Mouse (Mus musculus) layer of hippocampus, adult 2 months (tissue): ENCODE measurements around the gene Golph3l. TPM values are rescaled to one million over a fixed set of nuclear protein-coding genes. Genes with fewer than 3 reads are reported as not detected.
"Not testable (repeated sequence)": the region's sequence is repeated elsewhere in the genome, so short reads cannot be mapped to it uniquely, and the experiment has no call there.

ENCODE experiments used
- DNase-seq, 2 experiments: peaks; one replicate each; pipeline ENCODE4 v3.0.0; 2022; ENCODE audit warnings: low spot score in 2 of 2
- H3K27ac ChIP-seq: fragments of 200-600 bp; 2 replicates; pipeline ENCODE4 v1.8.1; 2022
- H3K4me3 ChIP-seq: fragments of 200-600 bp; 2 replicates; pipeline ENCODE4 v1.8.1; 2022; ENCODE audit warnings: mild to moderate bottlenecking
- CTCF ChIP-seq: fragments of 200-600 bp; conservative IDR thresholded peaks from 2 replicates; pipeline ENCODE4 v1.8.1; 2022; ENCODE audit warnings: antibody characterized with exemption, mild to moderate bottlenecking, moderate library complexity
- total RNA-seq, 2 experiments: library from RNA; stranded (reverse); gene quantifications; 2 replicates each; pipeline ENCODE4 v1.2.3; 2021

Golph3l gene
- total RNA-seq, 2 experiments from 2014 or later, result 21.6 to 23.2 TPM

DNA sequence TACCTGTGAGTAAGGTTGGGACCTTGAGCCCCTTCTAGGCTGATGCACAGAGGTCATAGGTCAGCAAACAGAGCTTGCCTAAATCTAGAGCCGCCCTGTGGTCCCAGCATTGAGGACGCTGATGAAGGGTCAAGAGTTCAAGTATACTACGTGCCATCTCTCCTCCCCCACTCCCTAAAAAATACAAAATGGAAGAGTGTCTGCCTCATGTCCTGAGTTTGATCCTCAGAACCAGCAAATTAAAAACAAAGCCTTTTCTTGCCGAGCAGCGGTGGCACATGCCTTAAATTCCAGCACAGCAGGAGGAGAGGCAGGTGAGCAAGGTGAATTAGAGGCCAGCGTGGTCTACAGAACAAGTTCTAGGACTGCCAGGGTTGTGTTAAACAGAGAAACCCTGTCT is 64.1 kb downstream of the Golph3l start:
- TF ChIP-seq CTCF, result no peak
- Histone ChIP-seq H3K4me3 (no peak overlapping the region), H3K27ac (no peak overlapping the region)
- no peak for DNase-seq

DNA sequence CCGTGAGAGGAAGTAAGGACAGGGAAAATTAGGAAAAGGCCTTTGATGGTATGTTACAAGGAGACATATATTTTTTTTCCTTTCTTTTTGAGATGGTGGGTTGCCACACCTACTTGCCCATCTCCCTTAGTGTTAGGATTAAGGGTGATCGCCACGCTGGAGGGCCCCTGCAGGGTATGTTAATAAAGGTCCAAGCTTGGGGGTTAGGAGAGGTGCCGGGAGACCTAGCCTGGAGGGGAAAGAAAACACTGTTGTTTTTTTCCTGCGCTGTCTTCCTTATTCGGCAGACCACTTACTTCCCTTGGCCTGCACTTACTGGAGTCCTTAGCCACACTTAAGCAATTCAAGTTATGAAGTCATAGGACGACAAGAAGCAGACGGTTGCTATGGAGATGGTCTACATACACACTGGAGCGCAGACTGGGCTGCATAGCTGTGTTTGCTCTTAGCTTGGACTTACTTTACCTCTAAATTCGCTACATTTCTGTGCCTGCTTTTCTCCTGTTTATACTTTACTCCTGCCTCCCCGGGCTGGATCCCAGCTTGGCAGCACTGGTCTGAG is 64.8 kb downstream of the Golph3l start:
- TF ChIP-seq CTCF, result no peak
- Histone ChIP-seq H3K27ac (0 out of 2 replicates have a peak overlapping the region, but pooled peaks have one; percentile 7), H3K4me3 (no peak overlapping the region)
- DNase-seq, result peak in 1 of 2 experiments; percentile 16

DNA sequence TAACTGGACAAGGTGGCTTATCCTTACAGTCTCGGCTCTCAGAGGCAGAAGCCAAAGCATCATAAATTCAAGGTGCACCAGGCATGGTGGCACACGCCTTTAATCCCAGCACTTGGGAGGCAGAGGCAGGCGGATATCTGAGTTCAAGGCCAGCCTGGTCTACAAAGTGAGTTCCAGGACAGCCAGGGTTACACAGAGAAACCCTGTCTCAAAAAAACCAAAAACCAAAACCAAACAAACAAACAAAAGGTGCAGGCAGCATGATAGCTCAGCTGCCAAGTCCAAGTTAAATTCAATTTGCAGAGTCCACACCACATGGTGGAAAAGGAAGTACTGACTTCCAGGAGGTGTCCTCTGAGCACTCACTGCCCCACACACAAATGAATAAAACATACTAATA is 65.6 kb downstream of the Golph3l start:
- not testable (repeated sequence) for H3K27ac ChIP-seq, H3K4me3 ChIP-seq, DNase-seq

DNA sequence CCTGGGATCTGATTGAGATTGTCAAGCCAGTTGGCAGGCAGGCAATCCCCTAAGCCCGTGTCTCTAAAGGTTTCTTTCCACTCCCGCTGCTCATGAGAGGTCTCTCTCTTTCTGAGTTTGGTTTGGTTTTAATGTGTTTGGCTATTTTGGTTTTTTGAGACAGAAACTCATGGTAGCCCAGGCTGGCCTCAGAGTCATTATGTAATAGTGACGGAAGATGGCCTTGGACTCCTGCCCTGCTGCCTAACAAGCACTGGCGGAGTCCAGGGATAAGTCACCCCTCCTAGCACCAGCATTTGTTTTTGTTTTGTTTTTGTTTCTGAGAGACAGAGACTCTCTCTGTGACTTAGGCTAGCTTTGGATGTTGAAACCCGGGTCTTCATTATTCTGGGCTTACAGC is 66.7 kb downstream of the Golph3l start:
- no peak for DNase-seq
- no peak for TF ChIP-seq CTCF
- Histone ChIP-seq H3K27ac (no peak overlapping the region), H3K4me3 (no peak overlapping the region)

DNA sequence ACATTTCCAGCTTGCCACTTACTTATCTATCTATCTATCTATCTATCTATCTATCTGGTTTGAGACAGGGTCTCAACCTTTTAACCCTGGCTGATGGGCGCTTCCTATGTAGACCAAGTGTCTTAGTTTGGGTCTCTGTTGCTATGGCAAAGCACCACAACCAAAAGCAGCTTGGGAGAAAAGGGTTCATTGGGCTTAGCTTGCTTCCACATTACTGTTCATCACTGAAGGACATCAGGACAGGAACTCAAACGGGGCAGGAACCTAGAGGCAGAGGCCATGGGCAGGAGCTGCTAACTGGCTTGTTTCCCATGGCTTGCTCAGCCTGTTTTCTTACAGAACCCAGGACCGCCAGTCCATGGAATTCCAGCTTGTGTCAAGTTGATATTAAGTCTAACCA is 68.4 kb downstream of the Golph3l start:
- Histone ChIP-seq H3K27ac (no peak overlapping the region), H3K4me3 (no peak overlapping the region)
- DNase-seq, result no peak
- TF ChIP-seq CTCF, result no peak

DNA sequence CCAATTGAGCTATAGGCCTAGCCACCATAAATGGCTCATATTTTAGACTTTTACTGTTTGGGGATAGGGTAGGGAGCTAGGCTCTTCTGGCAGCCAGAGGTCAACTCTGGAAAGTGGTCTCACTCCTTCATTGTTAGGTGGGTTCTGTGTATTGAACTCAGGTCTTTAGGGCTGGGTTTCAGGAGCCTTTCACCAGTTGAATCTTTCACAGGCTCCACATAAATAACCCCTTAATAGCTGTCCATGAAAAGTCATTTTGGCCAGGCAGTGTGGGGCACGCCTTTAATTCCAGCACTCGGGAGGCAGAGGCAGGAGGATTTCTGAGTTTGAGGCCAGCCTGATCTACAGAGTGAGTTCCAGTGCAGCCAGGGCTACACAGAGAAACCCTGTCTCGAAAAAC is 69.0 kb downstream of the Golph3l start:
- TF ChIP-seq CTCF, result no peak
- DNase-seq, result no peak
- H3K27ac ChIP-seq, result no peak overlapping the region
- H3K4me3 ChIP-seq, result peak overlapping the region; percentile 77; the same call in 1 of the 2 replicates

DNA sequence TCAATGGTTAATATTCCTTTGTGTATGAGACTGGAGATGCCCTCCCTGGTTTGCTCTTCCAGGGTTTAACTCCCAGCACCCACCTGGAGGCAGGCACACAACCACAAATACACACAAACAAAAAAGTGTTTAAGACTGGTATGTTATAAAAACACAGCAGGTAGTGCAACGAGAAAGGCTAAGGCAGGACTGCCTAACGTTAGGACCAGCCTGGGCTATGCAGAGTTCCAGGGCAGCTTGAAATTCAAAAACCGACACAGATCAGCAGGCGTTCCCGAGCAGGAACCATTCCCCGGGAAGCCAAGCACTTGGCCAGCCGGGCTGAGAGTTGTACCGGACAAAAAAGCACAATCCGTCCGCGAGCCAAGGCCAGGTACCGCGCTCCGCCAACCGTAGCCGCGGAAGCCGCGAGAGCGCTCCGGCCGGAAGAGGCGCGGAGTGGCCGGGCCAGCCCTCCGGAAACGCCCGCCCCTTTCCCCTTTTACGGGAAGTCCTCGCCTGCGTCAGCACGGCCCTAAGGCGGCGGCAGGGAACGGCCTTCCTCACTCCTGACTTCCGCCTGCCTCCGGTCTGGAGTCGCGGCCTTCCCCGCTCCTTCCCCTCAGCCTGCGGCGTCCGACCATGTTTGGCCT is 69.6 kb downstream of the Golph3l start, which contains the start of gene Mcl1:
Mcl1 (plus strand) TSS at position 553 of the 632 bp plus-strand sequence.
- peak within 1 kb of the TSS; percentile 99 for H3K27ac ChIP-seq
- peak within 1 kb of the TSS; percentile 77 for H3K4me3 ChIP-seq
- peak; percentile 23; the same call in 1 of the 2 replicates for TF ChIP-seq CTCF
- DNase-seq, result peak; percentile 94 to 95

DNA sequence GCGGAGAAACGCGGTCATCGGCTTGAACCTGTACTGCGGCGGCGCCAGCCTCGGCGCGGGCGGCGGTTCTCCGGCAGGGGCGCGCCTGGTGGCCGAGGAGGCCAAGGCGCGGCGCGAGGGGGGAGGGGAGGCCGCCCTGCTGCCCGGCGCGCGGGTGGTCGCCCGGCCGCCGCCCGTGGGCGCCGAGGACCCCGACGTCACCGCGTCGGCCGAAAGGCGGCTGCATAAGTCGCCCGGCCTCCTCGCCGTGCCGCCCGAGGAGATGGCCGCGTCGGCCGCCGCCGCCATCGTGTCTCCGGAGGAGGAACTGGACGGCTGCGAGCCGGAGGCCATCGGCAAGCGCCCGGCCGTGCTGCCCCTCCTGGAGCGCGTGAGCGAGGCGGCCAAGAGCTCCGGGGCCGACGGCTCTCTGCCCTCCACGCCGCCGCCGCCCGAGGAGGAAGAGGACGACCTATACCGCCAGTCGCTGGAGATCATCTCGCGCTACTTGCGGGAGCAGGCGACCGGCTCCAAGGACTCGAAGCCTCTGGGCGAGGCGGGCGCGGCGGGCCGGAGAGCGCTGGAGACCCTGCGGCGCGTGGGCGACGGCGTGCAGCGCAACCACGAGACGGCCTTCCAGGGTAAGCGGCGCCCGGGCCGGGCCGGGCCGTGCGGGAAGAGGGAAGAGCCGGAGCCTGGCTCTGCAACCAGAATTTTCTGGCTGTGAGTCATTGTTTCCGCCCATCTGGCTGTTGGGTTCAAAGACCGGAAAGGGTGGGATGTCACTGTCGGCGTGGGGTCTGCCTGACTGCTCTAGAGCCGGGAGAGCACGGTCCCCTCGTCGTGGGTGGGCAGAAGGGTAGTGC is 70.4 kb downstream of the Golph3l start:
- H3K4me3 ChIP-seq, result peak overlapping the region; percentile 77
- H3K27ac ChIP-seq, result peak overlapping the region; percentile 99
- DNase-seq, result peak; percentile 44 to 54
- no peak; the same call in 1 of the 2 replicates for TF ChIP-seq CTCF

DNA sequence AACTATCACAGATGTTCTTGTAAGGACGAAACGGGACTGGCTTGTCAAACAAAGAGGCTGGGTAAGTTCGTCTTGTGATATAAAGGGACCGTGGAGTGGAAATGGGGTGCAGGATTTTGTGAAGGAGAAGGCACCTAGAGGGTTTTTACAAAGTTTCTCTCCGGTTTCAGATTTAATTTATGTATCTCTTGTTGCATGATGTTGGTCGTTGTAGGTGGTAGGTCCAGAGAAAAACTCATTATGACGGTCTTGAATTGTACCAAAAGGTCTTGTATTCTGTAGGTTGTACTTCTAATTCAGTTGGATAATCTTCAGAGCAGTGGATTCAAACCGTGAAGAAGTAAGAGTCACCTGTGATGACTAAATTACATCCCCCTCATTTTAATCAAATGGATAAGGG is 71.2 kb downstream of the Golph3l start:
- TF ChIP-seq CTCF, result no peak
- DNase-seq, result no peak
- Histone ChIP-seq H3K4me3 (peak overlapping the region; percentile 77), H3K27ac (peak overlapping the region; percentile 99)

DNA sequence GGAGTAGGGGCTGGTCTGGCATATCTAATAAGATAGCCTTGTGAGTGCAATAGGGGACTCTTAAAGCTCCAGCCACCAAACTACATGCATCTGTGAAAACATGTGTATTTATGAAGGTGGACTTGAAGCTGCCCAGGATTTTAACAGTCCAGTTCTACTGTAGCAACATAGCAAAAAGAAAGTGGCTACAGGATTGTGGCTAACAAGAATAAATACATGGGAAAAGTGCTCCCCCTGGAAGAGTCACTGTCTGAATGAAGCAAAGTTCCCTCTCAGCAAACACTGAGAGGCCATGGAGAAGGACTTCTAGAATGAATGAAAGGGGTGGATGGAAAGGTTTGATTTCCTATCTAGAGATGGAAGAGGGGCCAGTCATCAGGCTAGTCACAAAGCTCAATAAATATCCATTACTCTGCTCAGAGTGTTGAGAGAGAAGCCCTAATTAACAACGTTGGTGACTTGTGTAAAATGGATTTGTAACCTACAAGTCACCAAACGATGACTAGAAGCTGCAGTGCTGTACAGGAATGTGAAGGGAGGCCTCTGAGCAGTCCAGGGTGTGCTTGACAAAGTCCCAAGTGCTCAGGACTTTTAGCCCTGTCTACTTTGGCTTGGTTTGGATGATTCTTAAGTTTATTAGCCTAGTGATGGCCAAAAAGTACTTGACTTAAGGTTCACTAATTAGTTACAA is 72.2 kb downstream of the Golph3l start:
- no peak for TF ChIP-seq CTCF
- peak overlapping the region; percentile 77 for H3K4me3 ChIP-seq
- DNase-seq, result no peak
- peak overlapping the region; percentile 99 for H3K27ac ChIP-seq

DNA sequence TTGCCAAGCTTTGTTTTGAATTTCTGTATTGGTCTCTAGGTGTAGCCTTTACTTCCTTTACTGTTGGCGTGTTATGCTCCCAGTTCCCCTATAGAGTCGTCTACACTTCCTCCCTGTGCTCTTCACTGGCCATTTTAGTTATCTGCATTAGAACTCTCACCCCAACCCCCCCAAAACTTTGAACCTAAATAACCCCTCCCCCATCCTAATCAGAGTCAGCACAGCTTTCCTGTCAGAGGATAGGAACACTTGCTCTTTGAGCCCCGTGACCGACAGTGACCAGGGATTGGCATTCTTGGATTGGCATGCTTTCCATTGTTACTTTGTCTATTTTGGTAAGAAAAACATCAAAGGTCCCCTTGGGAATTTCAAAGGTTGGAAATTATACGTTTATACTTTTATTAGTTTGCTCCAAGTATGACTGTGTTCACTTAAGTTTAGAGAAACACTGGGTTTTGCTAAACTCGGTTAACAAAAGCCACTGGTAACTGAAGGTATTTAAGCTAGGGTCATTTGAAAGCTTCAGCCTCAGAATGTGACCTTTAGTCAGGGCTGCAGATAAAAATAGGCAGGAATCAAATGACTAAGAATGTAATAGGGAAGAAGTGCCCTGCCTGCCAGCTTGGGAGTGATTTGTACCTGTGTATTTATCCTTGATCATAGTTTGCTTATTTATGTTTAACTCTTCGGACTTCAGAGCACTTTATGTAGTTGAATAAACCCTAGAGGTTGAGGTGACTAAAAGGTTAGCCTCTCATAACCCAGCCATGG is 73.4 kb downstream of the Golph3l start:
- TF ChIP-seq CTCF, result no peak
- Histone ChIP-seq H3K4me3 (peak overlapping the region; percentile 77), H3K27ac (peak overlapping the region; percentile 99; the same call in 1 of the 2 replicates)
- no peak for DNase-seq
